Mouse (Mus musculus): ENCODE results near the gene Alox5. TPM values are rescaled to one million over a fixed set of nuclear protein-coding genes. Genes with fewer than 3 reads are reported as not detected.
"Not testable (repeated sequence)": the region's sequence is repeated elsewhere in the genome, so short reads cannot be mapped to it uniquely, and the experiment has no call there.

The Alox5 gene
- total RNA-seq (2022), result 1 to 10 TPM; 1.7 to 4.4 (median 1.9) TPM

- no peak for DNase-seq
Observed at GRCm38 (mm10) chr6:116460544-116461283, at the start of gene Alox5. Gene Alox5, minus strand, starts transcription at chr6:116461178.

- not testable (repeated sequence) for DNase-seq
Observed at GRCm38 (mm10) chr6:116506302-116507003, 45.5 kb upstream of the Alox5 start, which contains the start of gene Olfr212. Gene Olfr212, plus strand, starts transcription at chr6:116506516.

- no peak for DNase-seq
Observed at GRCm38 (mm10) chr6:116495960-116496359, 35.0 kb upstream of the Alox5 start.

- DNase-seq, result no peak
Observed at GRCm38 (mm10) chr6:116493742-116494141, 32.8 kb upstream of the Alox5 start.

- DNase-seq, result no peak
Observed at GRCm38 (mm10) chr6:116488791-116489190, 27.8 kb upstream of the Alox5 start, which contains the start of gene Olfr211. Gene Olfr211, plus strand, starts transcription at chr6:116489091.

GRCm38 (mm10) chr6:116486833-116487232, 25.9 kb upstream of the Alox5 start:
- DNase-seq, result no peak

GRCm38 (mm10) chr6:116485081-116485480, 24.1 kb upstream of the Alox5 start:
- no peak for DNase-seq

- no peak for DNase-seq
Observed at GRCm38 (mm10) chr6:116468081-116468480, 7.1 kb upstream of the Alox5 start.

- no peak for DNase-seq
Observed at GRCm38 (mm10) chr6:116459232-116459631, 1.7 kb downstream of the Alox5 start.

- DNase-seq, result no peak
Observed at GRCm38 (mm10) chr6:116458728-116459127, 2.2 kb downstream of the Alox5 start.

GRCm38 (mm10) chr6:116456482-116456881, 4.5 kb downstream of the Alox5 start:
- DNase-seq, result no peak

GRCm38 (mm10) chr6:116455781-116456180, 5.2 kb downstream of the Alox5 start:
- peak; percentile 4 for DNase-seq

GRCm38 (mm10) chr6:116440849-116441248, 20.1 kb downstream of the Alox5 start:
- DNase-seq, result no peak

GRCm38 (mm10) chr6:116440447-116440846, 20.5 kb downstream of the Alox5 start:
- DNase-seq, result no peak

GRCm38 (mm10) chr6:116439531-116439930, 21.4 kb downstream of the Alox5 start:
- DNase-seq, result no peak

- no peak for DNase-seq
Observed at GRCm38 (mm10) chr6:116438864-116439263, 22.1 kb downstream of the Alox5 start.

GRCm38 (mm10) chr6:116428282-116428681, 32.7 kb downstream of the Alox5 start:
- no peak for DNase-seq

- DNase-seq, result no peak
Observed at GRCm38 (mm10) chr6:116427552-116427951, 33.4 kb downstream of the Alox5 start.

GRCm38 (mm10) chr6:116423664-116424063, 37.3 kb downstream of the Alox5 start:
- DNase-seq, result no peak

- DNase-seq, result no peak
Observed at GRCm38 (mm10) chr6:116422991-116423390, 38.0 kb downstream of the Alox5 start.

- DNase-seq, result no peak
Observed at GRCm38 (mm10) chr6:116420271-116420670, 40.7 kb downstream of the Alox5 start.

GRCm38 (mm10) chr6:116419699-116420098, 41.3 kb downstream of the Alox5 start:
- DNase-seq, result no peak

- no peak for DNase-seq
Observed at GRCm38 (mm10) chr6:116418487-116418886, 42.5 kb downstream of the Alox5 start.
